Mouse (Mus musculus) embryonic facial prominence, embryonic 11.5 days (tissue): Measurements from ENCODE around the gene Mindy1. TPM values are rescaled to one million over a fixed set of nuclear protein-coding genes. Genes with fewer than 3 reads are reported as not detected.
"Not testable (repeated sequence)": the region's sequence is repeated elsewhere in the genome, so short reads cannot be mapped to it uniquely, and the experiment has no call there.

ENCODE experiments used
- ATAC-seq: fragments of 200-750 bp; cut with Nextera tagmentation; replicated peaks from 2 replicates; pipeline ENCODE4 v1.8.0; 2017; ENCODE audit warnings: low read depth; ENCODE audit not compliant: insufficient number of reproducible peaks, low FRiP score, low TSS enrichment
- DNase-seq: peaks from one replicate; pipeline ENCODE4 v3.0.0-alpha.2; 2015; ENCODE audit warnings: low spot score
- H3K27ac ChIP-seq: fragments of 300-500 bp; sonication (generic); replicated peaks from 2 replicates; pipeline ENCODE4 v1.5.1; 2014; ENCODE audit warnings: mild to moderate bottlenecking, low read depth, low read length, control low read depth
- H3K27me3 ChIP-seq: fragments of 300-500 bp; sonication (generic); 2 replicates; pipeline ENCODE4 v1.6.1; 2014; ENCODE audit warnings: mild to moderate bottlenecking, low read length, moderate library complexity, mixed read lengths; ENCODE audit not compliant: control insufficient read depth, insufficient read depth
- H3K36me3 ChIP-seq: fragments of 300-500 bp; sonication (generic); replicated peaks from 2 replicates; pipeline ENCODE4 v1.6.1; 2014; ENCODE audit warnings: low read depth, mild to moderate bottlenecking, low read length, moderate library complexity, mixed read lengths; ENCODE audit not compliant: control insufficient read depth, insufficient read depth
- H3K4me1 ChIP-seq: fragments of 300-500 bp; sonication (generic); 2 replicates; pipeline ENCODE4 v1.6.1; 2014; ENCODE audit warnings: low read length, mixed read lengths; ENCODE audit not compliant: control insufficient read depth, insufficient read depth
- H3K4me2 ChIP-seq: fragments of 300-500 bp; sonication (generic); 2 replicates; pipeline ENCODE4 v1.6.1; 2014; ENCODE audit warnings: low read depth, mild to moderate bottlenecking, control low read depth, low read length, moderate library complexity
- H3K4me3 ChIP-seq: fragments of 300-500 bp; sonication (generic); 2 replicates; pipeline ENCODE4 v1.5.1; 2014; ENCODE audit warnings: low read depth, low read length, control low read depth
- H3K9ac ChIP-seq: fragments of 300-500 bp; sonication (generic); replicated peaks from 2 replicates; pipeline ENCODE4 v1.6.1; 2014; ENCODE audit warnings: mild to moderate bottlenecking, control low read depth, low read length
- H3K9me3 ChIP-seq: fragments of 300-500 bp; sonication (generic); replicated peaks from 2 replicates; pipeline ENCODE4 v1.6.1; 2016; ENCODE audit warnings: mild to moderate bottlenecking, low read length, inconsistent platforms, mixed read lengths; ENCODE audit not compliant: control insufficient read depth
- WGBS: fragments of 180-500 bp; shearing (Covaris S2); extraction: QIAGEN DNeasy Blood & Tissue Kit; methylation state at CpG from one replicate; pipeline ENCODE4 v1.1.7; 2014; 5-methylcytosine and 5-hydroxymethylcytosine counted together
- polyA plus RNA-seq: library from polyadenylated mRNA; unstranded; fragments of >200 nt; fragmentation: Nextera tagmentation; extraction: Ambion mirVana; gene quantifications from 2 replicates; pipeline ENCODE4 v1.2.1, GENCODE M21; 2014

Mindy1 gene
- polyA plus RNA-seq, 1 experiment from 2014 or later, result 45.7 TPM

DNA sequence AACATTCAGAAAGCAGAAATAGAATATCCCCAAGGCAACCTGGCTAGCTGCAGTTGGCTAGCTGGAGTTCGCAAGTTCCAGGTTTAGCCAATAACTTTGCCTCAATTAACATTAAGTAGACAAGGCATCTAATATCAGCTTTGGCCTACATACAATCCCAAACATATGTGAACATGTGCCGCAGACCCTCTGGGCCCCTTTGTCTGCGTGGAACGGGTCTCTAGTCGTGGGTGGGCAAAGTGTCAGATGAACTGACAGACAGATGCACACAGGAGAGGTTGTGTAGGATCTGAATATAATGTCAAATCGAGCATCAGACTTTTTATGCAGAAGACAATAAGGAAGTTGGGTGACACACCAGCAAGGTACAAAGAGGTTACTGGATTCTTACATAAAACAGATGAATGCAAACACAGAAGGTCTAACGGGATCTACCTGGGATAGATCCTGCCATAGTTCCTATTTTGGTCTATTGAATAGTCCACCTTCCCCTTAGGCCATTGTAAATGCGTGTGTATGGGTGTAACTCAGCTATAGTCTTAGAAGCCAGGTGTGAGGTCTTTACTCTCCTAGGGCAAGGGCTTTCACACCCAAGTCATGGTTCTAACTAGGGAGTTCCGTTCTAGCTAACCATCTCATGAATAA lies 62.3 kb downstream of the Mindy1 start:
- not testable (repeated sequence) for H3K9me3 ChIP-seq, H3K27me3 ChIP-seq, H3K4me2 ChIP-seq, DNase-seq, H3K4me3 ChIP-seq, H3K9ac ChIP-seq, H3K27ac ChIP-seq, H3K4me1 ChIP-seq, ATAC-seq
- peaks cover 18% of the 10 kb centered on the region for H3K36me3 ChIP-seq
- WGBS, result 95% methylated on average over 9 of the region's 9 CpGs

Other genes with a start within 250 kb of the Mindy1 start
- 311 and 325 TPM in 2 replicates for gene Psmd4, start 238.7 kb upstream of the Mindy1 start, polyA plus RNA-seq
- 15.4 and 16.1 TPM in 2 replicates for gene Pip5k1a, start 174.4 kb upstream of the Mindy1 start, polyA plus RNA-seq
- gene Vps72, start 170.3 kb upstream of the Mindy1 start, polyA plus RNA-seq, result 229 and 232 TPM in 2 replicates
- gene Tmod4, start 156.9 kb upstream of the Mindy1 start, polyA plus RNA-seq, result 0.28 and 0.42 TPM in 2 replicates
- 71.8 and 84.0 TPM in 2 replicates for gene Scnm1, start 147.3 kb upstream of the Mindy1 start, polyA plus RNA-seq
- gene Lysmd1, start 147.3 kb upstream of the Mindy1 start, polyA plus RNA-seq, result 13.2 and 15.1 TPM in 2 replicates
- gene Tnfaip8l2, start 139.0 kb upstream of the Mindy1 start, polyA plus RNA-seq, result 2.0 and 2.5 TPM in 2 replicates
- 8.6 and 9.5 TPM in 2 replicates for gene Sema6c, start 120.9 kb upstream of the Mindy1 start, polyA plus RNA-seq
- 5.7 and 6.7 TPM in 2 replicates for gene Gabpb2, start 63.4 kb upstream of the Mindy1 start, polyA plus RNA-seq
- 93.9 and 105 TPM in 2 replicates for gene Cdc42se1, start 52.6 kb upstream of the Mindy1 start, polyA plus RNA-seq
- gene Mllt11, start 49.2 kb upstream of the Mindy1 start, polyA plus RNA-seq, result 52.9 and 56.9 TPM in 2 replicates
- 0.54 TPM in 1 of 2 replicates, not detected in the other for gene Gm128, start 39.7 kb upstream of the Mindy1 start, polyA plus RNA-seq
- 2.9 and 4.0 TPM in 2 replicates for gene Bnipl, start 30.2 kb upstream of the Mindy1 start, polyA plus RNA-seq
- gene Prune1, start 731 bp downstream of the Mindy1 start, polyA plus RNA-seq, result 25.9 and 28.2 TPM in 2 replicates
- gene Anxa9, start 25.8 kb downstream of the Mindy1 start, polyA plus RNA-seq, result 1.5 and 1.9 TPM in 2 replicates
- gene Cers2, start 33.4 kb downstream of the Mindy1 start, polyA plus RNA-seq, result 117 and 118 TPM in 2 replicates
- 66.2 and 67.3 TPM in 2 replicates for gene Setdb1, start 75.9 kb downstream of the Mindy1 start, polyA plus RNA-seq
- not detected in 2 replicates for gene 4930558C23Rik, start 121.5 kb downstream of the Mindy1 start, polyA plus RNA-seq
- 28.7 and 29.3 TPM in 2 replicates for gene Arnt, start 153.0 kb downstream of the Mindy1 start, polyA plus RNA-seq
- 11.6 and 13.2 TPM in 2 replicates for gene Ctsk, start 217.9 kb downstream of the Mindy1 start, polyA plus RNA-seq
- gene Ctss, start 245.4 kb downstream of the Mindy1 start, polyA plus RNA-seq, result 10.8 and 11.0 TPM in 2 replicates